Mouse (Mus musculus): ENCODE measurements around the gene Usp31.

The Usp31 gene
- long read RNA-seq, experiment 1, partial matches to known transcripts: 0 of 4 reads
- long read RNA-seq, experiment 1, other reads (novel, unspliced or antisense): 4 of 4 reads
- long read RNA-seq, experiment 2, partial matches to known transcripts: 0 of 4 reads
- long read RNA-seq, experiment 2, other reads (novel, unspliced or antisense): 4 of 4 reads

DNA sequence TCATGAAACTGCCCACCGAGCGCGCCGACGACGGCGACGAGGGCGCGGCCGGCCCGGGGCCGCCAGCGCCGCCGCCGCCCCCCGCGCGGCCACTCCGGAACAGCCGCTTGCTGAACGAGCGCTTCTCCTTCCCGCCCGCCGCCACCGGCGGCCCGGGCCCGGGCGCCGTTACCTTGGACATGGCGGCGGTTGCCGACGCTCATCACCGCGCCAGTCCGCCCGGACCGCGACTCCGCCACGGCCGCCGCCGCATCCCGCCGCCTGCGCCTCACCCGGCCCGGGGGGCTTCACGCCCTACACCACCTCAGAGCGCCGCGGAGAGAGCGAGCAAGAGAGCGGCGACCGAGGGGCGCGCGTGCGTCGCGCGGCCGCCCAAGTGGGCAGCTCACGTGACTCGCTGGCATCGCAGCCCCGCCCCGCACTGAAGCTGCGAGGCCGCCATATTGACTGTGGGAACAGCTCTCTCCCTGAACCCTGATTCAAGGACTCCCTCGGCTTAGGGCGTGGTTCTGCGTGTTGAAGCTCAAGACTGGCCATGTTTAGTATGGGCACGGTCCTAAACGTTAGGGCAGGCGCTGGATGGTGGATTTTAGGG is at the start of gene Usp31:
Gene Usp31, minus strand, starts transcription at position 181 of the 595 bp plus-strand sequence.
- intact Hi-C loops (cut with DNase I): no loop called here

DNA sequence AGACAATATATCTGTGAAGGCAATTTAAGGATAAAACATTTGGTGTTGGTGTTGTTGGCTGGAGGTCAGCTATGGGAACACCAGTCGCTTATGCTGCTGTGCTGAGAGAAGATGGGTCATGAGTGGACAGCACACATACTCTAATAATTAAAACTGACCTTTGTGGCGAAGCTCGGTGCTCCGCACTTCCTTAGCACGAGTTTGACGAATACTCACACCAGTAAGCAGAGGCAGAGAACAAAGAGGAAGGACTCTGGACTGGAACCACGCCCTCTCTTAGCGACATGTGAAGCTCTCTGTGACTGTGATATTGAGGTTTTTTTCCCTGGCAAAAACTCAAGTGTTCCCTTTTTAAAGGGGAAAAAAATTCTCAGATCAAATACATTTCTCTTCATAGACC is 47.7 kb upstream of the Usp31 start:
- intact Hi-C loops (cut with DNase I): no loop called here

DNA sequence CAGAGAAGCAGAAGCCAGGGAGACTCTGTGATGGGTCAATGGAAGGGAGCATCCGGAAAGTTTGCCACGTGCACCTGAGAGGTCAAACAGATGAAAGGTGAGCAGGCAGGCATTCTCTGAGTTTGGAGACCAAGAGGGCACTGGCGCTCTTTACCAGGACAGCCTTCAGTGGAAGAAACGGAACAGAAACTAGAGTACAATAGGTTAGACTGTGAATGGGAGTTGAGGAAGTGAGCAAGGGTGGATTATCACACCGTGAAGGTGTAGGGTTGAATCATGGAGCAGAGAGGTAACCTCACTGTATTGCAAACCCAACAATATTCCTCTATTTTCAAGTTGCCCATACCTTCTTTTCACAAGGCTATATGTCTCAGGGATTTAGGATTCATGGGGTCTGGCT is 43.2 kb upstream of the Usp31 start:
- intact Hi-C loops (cut with DNase I): no loop called here

DNA sequence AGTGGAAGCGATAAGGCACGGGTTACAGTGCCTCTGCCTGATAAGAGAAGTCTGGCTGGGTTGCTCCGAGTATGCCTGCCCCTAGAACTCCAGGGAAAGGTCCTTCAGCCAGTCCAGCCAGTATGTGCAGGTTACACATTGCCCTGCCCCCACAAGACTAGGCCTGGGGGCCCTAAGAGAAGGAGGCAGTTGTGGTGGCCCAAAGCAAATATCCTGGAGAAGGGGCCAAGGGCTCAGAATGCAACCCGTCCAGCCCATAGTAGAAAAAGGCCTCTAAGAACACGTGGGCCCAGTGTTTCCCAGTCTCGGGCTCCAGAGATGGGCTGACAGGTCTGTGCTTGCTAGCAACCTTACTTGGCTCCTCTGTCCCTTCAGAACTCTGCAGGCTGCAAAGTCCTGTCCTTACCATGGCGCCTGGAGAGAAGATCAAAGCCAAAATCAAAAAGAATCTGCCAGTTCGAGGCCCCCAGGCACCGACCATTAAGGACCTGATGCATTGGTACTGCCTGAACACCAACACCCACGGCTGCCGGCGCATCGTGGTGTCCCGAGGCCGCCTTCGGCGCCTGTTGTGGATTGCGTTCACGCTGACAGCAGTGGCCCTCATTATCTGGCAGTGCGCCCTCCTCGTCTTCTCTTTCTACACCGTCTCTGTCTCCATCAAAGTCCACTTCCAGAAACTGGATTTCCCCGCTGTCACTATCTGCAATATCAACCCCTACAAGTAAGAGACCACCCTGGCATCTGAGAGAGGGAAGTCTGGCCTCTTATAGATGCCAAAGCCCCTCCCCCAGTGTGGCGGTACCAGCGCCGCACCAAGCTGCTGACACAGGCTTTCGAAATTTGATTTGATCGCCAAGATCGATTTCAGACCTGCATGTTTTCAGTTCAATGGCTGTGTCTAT is 30.7 kb upstream of the Usp31 start:
- intact Hi-C loops (cut with DNase I): no loop called here

DNA sequence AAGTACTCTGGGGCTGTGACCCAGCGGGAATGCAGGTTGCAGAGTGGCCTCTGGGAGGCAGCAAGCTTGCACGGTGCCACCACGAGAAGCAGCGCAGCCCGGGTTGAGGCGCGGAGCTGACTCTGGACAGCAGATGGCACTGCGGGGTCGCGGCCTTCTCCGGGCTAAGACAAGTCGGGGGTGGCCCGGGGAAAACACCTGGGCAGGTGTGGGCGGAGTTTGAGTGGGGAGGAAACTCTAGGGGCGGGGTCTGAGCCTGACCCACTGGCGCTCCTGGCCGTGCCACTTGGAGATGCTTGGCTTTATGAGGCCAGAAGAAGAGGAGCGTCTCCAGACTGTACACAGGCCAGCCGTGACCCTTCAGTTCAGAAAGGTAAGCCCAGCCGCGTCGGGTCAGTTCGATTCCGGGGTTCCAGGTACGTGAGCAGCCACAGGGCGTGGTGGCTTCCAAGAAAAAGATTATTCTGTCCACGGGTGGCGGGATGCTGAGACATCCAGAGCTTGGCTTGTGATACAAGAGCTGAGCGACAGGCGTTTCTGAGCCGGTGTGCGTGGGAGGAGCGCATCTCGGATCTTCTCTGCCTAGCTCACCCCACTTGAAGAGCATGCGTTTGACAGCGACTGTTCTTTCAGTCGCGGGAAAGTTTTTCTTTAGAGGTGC is 27.2 kb upstream of the Usp31 start, which contains the start of gene Scnn1g:
Gene Scnn1g, plus strand, starts transcription at position 309 of the 661 bp plus-strand sequence.
- intact Hi-C loops (cut with DNase I): loop anchor here (2.0 kb wide), 1 partner anchor 234 kb away; no protein-coding TSS in a partner anchor

DNA sequence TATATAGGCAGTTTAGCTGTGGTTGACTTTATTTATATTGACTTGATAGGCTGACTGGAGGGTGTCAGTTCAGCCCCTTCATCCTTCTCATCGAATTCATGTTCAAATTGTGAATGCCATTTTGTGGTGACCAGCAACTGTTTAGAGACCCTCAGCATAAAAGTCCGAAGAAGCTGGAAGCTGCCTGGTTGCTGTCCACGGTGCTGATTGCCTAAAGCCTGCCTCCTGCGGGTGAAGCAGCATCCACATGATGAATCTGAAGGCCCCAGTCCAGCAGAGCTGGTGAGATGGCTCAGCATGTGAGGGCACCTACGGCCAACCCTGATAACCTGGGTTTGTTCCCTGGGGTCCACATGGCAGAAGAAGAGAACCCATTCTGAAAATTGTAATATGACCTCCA is 23.2 kb upstream of the Usp31 start:
- intact Hi-C loops (cut with DNase I): no loop called here

DNA sequence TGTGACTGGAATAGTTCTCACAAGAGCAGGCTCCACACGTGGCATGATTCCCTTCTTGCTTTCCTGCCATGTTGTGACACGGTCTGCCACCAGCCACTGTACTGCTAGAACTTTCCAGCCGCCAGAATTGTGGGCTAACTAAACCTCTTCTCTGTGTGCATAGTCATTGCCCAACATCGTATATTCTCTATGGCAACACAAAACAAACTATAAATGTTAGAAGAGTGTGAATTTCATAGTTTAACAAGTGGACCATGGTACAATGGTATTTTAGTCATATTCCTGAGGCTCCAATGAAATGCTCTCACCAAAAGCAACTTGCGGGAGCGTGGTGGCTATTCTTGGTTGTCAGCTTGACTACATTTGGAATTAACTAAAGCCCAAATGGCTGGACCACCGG is 10.0 kb upstream of the Usp31 start:
- intact Hi-C loops (cut with DNase I): no loop called here

DNA sequence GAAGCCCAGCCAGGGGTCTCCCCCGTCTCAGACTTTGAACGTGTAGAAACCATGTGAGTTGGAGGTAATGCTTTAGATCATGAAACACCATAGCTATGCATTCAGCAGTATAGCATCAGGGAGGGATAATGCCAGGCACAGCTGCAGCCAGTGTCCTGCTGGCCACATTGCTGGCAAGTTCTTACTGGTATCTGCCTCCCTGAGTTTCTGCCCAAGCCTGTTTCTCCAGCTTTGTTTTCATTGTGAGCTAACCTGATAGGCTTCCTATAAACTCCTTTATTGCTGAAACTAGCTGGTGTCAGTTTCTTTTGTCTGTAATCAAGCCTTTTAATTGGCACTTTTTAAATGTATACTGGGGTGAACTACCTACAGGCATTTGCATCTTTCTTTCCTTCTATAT is 4.1 kb upstream of the Usp31 start:
- intact Hi-C loops (cut with DNase I): no loop called here

DNA sequence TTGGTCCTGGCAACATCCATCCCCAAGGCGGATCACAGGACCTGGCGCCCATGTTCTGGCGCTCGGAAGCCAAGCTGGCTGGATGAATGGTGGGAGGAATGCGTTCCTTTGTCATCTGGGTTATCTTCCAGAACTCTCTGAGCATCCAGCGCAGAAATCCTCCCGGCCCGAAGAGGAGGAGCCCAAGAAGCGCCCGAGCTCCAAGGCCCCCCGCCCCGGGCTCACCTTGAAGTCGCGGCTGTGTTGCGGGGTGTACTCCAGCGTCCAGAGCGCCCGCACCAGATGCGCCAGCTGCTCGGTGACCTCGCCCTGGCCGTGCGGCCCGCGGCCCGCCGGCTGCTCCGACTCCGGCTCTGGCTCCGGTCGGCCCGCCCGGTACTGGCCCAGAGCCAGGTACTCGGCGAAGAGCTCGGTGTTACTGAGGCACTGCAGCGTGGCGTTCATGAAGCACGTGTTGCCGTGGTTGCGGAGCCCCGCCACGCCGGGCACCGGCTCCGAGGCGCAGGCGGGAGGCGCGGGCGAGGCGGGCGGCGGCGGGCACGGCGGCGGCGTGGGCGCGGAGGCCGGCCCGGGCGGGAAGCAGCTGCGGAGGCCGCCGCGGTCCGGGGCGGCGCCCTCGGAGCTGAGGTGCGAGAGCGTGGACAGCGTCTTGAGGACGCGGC is 511 bp downstream of the Usp31 start:
- intact Hi-C loops (cut with DNase I): no loop called here

DNA sequence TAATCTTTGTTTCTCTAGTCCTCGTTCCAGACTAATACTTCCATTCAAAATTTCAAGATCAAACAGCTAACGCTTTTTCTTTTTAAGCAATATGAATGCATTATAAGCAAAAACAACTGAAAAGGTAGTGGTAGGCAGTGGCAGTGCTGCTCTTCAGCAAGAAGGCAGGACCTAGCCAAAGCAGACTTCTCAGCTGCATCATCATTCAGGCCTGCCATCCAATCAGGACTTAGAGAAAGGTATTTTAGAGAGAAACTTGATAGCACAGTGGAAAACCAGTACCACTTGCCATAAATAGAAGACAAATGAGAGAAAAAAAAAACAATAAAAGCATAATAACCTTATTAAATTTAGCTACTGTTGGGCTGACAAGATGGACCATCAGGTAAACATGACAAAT is 2.0 kb downstream of the Usp31 start:
- intact Hi-C loops (cut with DNase I): no loop called here

DNA sequence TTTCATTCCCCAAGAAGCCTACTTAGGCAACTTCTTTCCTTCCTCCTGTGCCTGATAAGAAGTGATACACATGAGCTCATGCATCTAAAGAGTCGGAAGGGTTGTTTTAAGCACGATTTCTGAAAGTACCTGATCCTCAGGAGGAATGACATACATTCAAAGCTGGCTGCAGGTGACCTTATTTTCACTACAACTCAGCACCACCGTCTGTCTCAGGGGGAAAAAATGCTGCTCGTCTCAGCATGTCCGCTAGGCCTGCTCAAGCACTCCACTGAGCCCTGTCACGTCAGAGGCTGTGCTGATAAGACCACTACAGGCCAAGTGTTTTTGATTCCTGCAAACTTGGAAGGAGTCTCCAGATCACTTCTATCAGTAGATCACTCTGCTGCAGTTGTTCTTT is 5.1 kb downstream of the Usp31 start:
- intact Hi-C loops (cut with DNase I): no loop called here

DNA sequence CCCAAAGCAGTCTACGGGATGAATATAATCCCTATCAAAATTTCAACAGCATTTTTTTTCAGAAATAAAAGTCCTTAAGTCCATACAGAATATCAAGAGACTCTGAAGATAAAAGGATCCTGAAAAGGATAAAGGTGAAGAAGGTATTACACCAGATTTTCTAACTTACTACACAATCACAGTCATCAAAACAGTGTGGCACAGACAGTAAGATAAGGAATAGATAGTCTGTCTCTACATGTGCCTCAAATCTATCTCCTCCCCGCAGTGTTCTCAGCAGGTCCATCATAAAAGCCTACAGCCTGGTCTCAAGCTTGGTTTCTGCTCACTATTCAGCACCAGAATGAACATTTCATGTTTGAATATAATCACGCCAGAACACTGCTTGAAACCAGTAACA is 6.6 kb downstream of the Usp31 start:
- intact Hi-C loops (cut with DNase I): no loop called here

DNA sequence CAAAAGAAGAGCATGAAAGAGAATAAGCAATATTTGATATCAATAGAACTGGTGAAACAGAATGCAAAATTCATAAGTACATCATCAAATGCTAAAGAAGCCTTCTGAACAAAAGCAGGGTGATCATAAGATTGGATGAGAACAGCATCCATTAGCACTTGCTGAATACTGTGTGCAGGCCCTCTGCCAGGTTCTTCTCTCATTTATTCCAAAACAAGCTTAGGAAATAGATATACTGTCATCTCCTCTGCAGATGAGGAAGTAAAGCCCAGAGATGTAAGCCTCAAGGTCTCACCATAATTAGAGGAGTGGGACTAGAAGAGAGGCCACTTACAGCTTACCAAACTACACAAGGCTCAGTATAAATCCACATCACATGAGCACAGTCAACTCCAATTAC is 7.8 kb downstream of the Usp31 start:
- intact Hi-C loops (cut with DNase I): no loop called here

DNA sequence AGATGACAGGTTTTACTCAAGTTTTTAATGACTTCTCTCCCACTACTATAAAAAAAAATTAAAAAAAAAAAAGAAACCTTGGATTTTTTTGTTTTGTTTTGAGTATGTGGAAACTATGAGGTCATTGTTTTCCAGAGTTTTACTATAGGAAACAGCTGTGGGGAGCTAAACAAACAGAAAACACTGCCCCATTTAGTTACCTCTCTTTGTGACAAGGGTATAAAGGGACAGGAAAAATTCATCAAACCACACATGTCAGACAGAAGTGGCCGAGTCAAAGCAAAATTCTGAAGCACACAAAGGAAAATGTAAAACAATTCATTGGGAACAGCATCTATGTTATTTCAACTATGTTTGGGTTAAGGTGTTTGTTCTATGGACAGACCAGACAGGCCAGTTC is 9.5 kb downstream of the Usp31 start:
- intact Hi-C loops (cut with DNase I): no loop called here

DNA sequence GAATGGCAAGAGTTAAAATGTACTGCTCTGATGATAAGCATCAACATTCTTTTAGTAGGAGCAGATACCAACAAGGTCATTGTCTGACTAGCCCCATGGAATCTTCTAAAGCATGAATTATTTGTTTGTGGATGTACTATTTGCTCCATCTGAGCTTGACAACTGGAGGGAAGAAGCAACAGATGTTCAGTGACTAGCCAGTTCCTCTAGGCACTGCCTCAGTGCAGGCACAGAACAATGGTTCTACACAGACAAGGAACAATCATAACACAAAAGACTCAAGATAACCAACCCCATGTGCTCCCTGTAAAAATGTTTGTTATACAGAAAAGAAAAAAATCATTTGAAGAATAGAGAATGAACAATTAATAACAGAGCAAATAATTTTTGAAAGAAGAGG is 9.9 kb downstream of the Usp31 start:
- intact Hi-C loops (cut with DNase I): no loop called here

DNA sequence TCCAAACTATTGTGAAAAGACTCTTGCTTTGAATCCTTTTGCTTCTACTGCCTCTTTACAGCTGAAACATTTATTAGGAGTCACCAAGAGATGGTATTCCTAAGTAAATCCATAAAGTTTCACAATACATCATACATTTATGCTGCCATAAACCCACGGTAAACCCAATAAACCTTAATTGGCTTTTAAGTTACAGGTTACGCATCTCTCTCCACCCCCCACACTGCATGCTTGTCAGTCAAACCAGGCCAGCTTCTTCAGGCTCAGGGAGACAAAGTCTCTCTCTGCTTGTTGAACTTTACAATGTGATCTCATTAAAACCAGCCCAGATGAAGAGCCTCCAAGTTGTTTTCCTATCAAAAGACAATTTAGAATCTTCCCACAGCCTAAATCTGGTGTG is 15.2 kb downstream of the Usp31 start:
- intact Hi-C loops (cut with DNase I): no loop called here

DNA sequence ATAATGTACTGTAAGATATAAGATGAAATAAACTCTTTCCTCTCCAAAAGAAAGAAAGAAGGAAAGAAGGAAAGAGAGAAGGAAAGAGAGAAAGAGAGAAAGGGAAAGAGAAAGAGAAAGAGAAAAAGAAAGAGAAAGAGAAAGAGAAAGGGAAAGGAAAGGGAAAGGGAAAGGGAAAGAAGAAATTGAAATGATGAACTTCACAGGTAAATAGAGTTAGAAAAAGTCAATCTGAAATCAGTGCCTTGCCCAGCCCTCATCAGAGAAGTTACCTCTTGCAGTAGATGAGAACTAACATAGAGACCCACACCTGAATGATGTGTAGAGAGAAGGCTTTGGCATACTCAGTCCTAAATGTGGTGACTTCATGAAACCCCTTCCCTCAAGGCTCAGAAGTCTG is 17.7 kb downstream of the Usp31 start:
- intact Hi-C loops (cut with DNase I): no loop called here

DNA sequence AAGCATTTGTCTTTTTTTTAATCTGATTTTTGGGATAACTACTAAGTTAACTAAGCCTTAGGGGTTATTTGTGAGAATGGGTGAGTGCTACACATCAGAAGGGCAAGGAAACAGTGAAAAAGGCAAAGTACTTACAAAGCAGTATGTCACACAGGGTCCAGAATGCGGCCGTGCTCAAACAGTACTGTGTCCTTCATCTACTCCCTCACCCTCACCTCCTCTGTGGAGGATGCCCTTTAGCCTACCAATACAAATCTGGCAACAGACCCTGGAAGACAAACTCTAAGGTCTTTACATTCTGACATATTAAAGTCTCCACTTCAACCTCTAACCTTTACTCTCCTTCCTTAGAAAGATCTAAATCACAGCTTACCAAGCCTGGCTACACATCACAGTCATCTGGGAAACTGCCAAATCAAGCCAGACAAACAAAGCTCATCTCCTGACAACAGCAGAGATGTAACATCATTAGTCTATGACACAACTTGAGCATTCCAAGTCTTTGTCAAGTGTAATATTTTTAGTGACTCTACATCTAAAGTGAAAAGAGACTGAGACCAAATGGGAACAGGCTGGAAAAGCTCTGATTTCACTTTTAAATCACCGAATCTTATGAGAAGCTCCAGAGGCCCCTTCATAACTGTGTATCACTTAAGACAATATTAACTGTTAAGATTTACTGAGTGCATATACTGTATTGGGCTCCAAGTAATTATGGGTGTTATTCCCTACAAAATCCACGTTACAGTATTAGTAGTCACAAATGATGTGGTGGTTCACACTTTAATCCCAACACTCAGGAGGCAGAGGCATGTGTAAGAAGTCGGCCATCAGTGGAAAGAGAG is 21.7 kb downstream of the Usp31 start:
- intact Hi-C loops (cut with DNase I): no loop called here

DNA sequence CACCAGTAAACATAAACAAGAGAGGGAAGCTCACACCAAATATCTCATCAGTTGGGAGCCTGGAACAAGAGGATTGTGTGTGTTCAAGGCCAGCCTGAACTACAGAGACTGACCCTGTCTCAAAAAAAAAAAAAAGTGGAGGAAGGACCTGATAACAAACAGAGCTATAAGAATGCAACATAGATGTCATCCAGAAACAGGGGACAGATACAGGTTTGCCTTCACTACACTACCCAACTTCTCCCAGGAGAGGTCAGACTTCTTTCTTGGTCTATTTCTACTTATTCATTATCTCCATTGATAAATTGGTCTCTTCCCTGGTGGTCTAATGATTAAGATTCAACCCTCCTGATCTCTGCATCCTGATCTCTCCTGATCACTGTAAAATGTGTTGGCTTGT is 25.9 kb downstream of the Usp31 start:
- intact Hi-C loops (cut with DNase I): no loop called here

DNA sequence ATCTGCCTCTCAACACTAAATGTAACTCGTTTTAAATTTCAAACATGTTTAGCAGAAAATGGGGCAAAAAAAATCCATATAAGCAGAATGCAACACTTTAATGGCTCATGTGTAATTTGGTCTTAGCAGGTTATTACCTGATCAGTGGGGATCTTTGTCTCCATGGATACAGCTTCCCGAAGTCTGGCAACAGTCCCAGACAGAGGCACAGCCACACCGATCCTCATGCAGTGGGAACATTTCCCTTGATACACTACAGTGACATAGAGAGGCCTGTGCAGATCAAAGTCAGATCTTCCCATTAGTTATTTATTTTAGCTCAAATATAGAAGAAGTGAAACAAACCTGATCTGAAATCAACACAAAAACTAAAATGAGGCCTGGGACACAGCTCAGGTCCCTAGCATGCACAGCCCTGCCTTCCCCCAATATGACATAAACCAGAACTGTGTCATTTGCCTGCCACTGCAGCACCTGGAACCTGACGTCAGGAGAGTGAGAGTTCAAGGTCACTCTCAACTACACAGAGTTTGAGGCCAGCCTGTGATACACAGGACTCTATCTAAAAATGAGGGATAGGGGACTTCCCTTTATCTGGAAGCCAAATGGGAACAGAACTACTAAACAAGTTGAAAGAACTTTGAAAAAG is 29.8 kb downstream of the Usp31 start:
- intact Hi-C loops (cut with DNase I): no loop called here

Measured in adrenal gland (tissue).